Mouse (Mus musculus) heart, embryonic 13.5 days (tissue): Measurements from ENCODE around the gene Ptprcap. TPM values are rescaled to one million over a fixed set of nuclear protein-coding genes. Genes with fewer than 3 reads are reported as not detected.

Source experiments
- ATAC-seq: fragments of 200-750 bp; cut with Nextera tagmentation; 2 replicates; pipeline ENCODE4 v1.8.0; 2017; ENCODE audit warnings: moderate TSS enrichment; ENCODE audit not compliant: insufficient number of reproducible peaks, low FRiP score, low TSS enrichment; ENCODE audit errors: extremely low read depth
- H3K27ac ChIP-seq: fragments of 300-500 bp; sonication (generic); replicated peaks from 2 replicates; pipeline ENCODE4 v1.5.1; 2015; ENCODE audit warnings: moderate library complexity, mild to moderate bottlenecking, inconsistent platforms
- H3K27me3 ChIP-seq: fragments of 300-500 bp; sonication (generic); replicated peaks from 2 replicates; pipeline ENCODE4 v1.6.1; 2015; ENCODE audit warnings: mild to moderate bottlenecking, inconsistent platforms
- H3K36me3 ChIP-seq: fragments of 300-500 bp; sonication (generic); 2 replicates; pipeline ENCODE4 v1.6.1; 2015; ENCODE audit warnings: mild to moderate bottlenecking, inconsistent platforms
- H3K4me1 ChIP-seq: fragments of 300-500 bp; sonication (generic); 2 replicates; pipeline ENCODE4 v1.6.1; 2015; ENCODE audit warnings: inconsistent platforms
- H3K4me2 ChIP-seq: fragments of 300-500 bp; sonication (generic); 2 replicates; pipeline ENCODE4 v1.6.1; 2015; ENCODE audit warnings: inconsistent platforms, mild to moderate bottlenecking, moderate library complexity
- H3K4me3 ChIP-seq: fragments of 300-500 bp; sonication (generic); 2 replicates; pipeline ENCODE4 v1.5.1; 2015; ENCODE audit warnings: moderate library complexity, mild to moderate bottlenecking, inconsistent platforms
- H3K9ac ChIP-seq: fragments of 300-500 bp; sonication (generic); 2 replicates; pipeline ENCODE4 v1.6.1; 2015; ENCODE audit warnings: inconsistent platforms, mild to moderate bottlenecking, moderate library complexity
- H3K9me3 ChIP-seq: fragments of 300-500 bp; sonication (generic); 2 replicates; pipeline ENCODE4 v1.6.1; 2016; ENCODE audit warnings: inconsistent platforms
- WGBS: fragments of 180-500 bp; shearing (Covaris S2); methylation state at CpG from one replicate; pipeline ENCODE4 v1.1.7; 2015; ENCODE audit warnings: mixed read lengths; 5-methylcytosine and 5-hydroxymethylcytosine counted together
- polyA plus RNA-seq: library from polyadenylated mRNA; unstranded; fragments of >200 nt; fragmentation: Nextera tagmentation; extraction: Ambion mirVana; gene quantifications from 2 replicates; pipeline ENCODE4 v1.2.1, GENCODE M21; 2015

Gene Ptprcap
- polyA plus RNA-seq, 1 experiment from 2014 or later, result 1.4 TPM

- 90% methylated on average over 12 of the region's 12 CpGs for WGBS
- Histone ChIP-seq H3K4me2 (no peak overlapping the region), H3K36me3 (peaks cover 83% of the 10 kb centered on the region), H3K4me3 (no peak overlapping the region), H3K4me1 (peaks cover 15% of the 10 kb centered on the region), H3K9me3 (no peaks in the 10 kb centered on the region), H3K27me3 (no peaks in the 10 kb centered on the region), H3K27ac (no peak overlapping the region), H3K9ac (peak overlapping the region; percentile 19; the same call in 1 of the 2 replicates)
- ATAC-seq, result no peak
Measured at GRCm38 (mm10) chr19:4156771-4157170, 3.4 kb downstream of the Ptprcap start.

GRCm38 (mm10) chr19:4159049-4159448 is 5.6 kb downstream of the Ptprcap start:
- Histone ChIP-seq H3K4me3 (no peak overlapping the region), H3K9ac (no peak overlapping the region), H3K4me2 (no peak overlapping the region), H3K27me3 (no peaks in the 10 kb centered on the region), H3K4me1 (peaks cover 16% of the 10 kb centered on the region), H3K9me3 (no peaks in the 10 kb centered on the region), H3K36me3 (peaks cover 62% of the 10 kb centered on the region), H3K27ac (no peak overlapping the region)
- no peak for ATAC-seq
- WGBS, result 93% methylated on average over 8 of the region's 8 CpGs

- no peaks in the 10 kb centered on the region for H3K27me3 ChIP-seq
- H3K9me3 ChIP-seq, result no peaks in the 10 kb centered on the region
- peaks cover 27% of the 10 kb centered on the region for H3K4me1 ChIP-seq
- H3K27ac ChIP-seq, result peak within 1 kb of the TSS; percentile 71
- peak within 1 kb of the TSS; percentile 97 for H3K4me2 ChIP-seq
- peak within 1 kb of the TSS; percentile 82 for H3K4me3 ChIP-seq
- ATAC-seq, result peak; percentile 73
- WGBS, result 6% methylated on average over 42 of the region's 42 CpGs
- peaks cover 37% of the 10 kb centered on the region for H3K36me3 ChIP-seq
- peak within 1 kb of the TSS; percentile 94 for H3K9ac ChIP-seq
Measured at GRCm38 (mm10) chr19:4162646-4163542, 9.5 kb downstream of the Ptprcap start, which contains the start of gene Rps6kb2. TSS of gene Rps6kb2 (minus strand) at chr19:4163354.

DNA sequence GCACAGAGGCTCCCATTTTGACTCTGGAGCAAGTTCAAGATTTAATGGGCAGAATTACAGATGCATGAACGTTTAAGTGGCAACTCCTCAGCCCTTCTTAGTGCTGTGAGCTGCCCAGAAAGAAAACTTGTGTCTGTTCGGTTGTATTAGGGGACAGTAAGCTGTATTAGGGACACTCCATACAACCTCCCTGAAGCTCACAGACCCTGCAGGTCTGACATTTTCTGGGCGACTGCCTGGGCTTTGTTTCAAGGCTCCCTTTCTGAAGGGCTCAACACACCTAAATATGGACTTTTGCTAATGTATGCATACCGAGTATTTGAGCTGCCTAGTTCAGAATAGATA is 10.1 kb downstream of the Ptprcap start:
- H3K36me3 ChIP-seq, result peaks cover 31% of the 10 kb centered on the region
- H3K27me3 ChIP-seq, result no peaks in the 10 kb centered on the region
- peak overlapping the region; percentile 94 for H3K9ac ChIP-seq
- peak overlapping the region; percentile 97 for H3K4me2 ChIP-seq
- 38% methylated on average over 4 of the region's 4 CpGs for WGBS
- H3K4me1 ChIP-seq, result peaks cover 28% of the 10 kb centered on the region
- H3K27ac ChIP-seq, result peak overlapping the region; percentile 71
- ATAC-seq, result no peak
- H3K9me3 ChIP-seq, result no peaks in the 10 kb centered on the region
- H3K4me3 ChIP-seq, result peak overlapping the region; percentile 82

DNA sequence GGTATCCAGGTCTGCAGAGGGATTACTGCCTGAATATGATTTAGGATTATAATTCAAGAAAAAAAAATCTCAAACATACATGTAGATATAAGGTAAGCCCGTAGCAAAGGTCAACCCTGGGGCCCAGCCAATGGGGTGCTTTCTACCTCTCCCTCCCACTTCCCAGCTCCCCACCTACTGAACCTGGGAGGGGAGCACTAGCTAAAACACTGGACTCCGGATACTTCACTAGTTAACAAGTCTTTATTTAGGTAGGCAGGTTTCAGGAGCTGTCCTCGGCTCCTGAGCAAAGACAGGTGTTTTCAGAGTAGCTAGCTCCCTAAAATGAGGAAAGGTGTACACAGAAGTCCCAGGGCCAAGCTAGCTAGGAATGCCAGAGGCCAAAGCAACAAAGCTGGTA is 10.7 kb downstream of the Ptprcap start:
- Histone ChIP-seq H3K4me3 (no peak overlapping the region), H3K27ac (no peak overlapping the region), H3K4me1 (peaks cover 31% of the 10 kb centered on the region), H3K27me3 (no peaks in the 10 kb centered on the region), H3K9me3 (no peaks in the 10 kb centered on the region), H3K4me2 (no peak overlapping the region), H3K36me3 (peaks cover 25% of the 10 kb centered on the region), H3K9ac (no peak overlapping the region)
- 77% methylated on average over 3 of the region's 3 CpGs for WGBS
- no peak for ATAC-seq

GRCm38 (mm10) chr19:4164721-4165120 is 11.3 kb downstream of the Ptprcap start:
- H3K4me3 ChIP-seq, result no peak overlapping the region
- no peaks in the 10 kb centered on the region for H3K27me3 ChIP-seq
- H3K4me1 ChIP-seq, result peaks cover 33% of the 10 kb centered on the region
- ATAC-seq, result no peak
- no peaks in the 10 kb centered on the region for H3K9me3 ChIP-seq
- 72% methylated on average over 2 of the region's 2 CpGs for WGBS
- no peak overlapping the region for H3K4me2 ChIP-seq
- no peak overlapping the region for H3K9ac ChIP-seq
- H3K36me3 ChIP-seq, result peaks cover 19% of the 10 kb centered on the region
- no peak overlapping the region for H3K27ac ChIP-seq

GRCm38 (mm10) chr19:4166678-4167476 is 13.5 kb downstream of the Ptprcap start:
- Histone ChIP-seq H3K9me3 (no peaks in the 10 kb centered on the region), H3K4me3 (no peak overlapping the region), H3K4me1 (peaks cover 52% of the 10 kb centered on the region), H3K4me2 (peak overlapping the region; percentile 0; the same call in 1 of the 2 replicates), H3K27me3 (no peaks in the 10 kb centered on the region), H3K9ac (peak overlapping the region; percentile 68), H3K27ac (peak overlapping the region; percentile 58), H3K36me3 (peaks cover 1% of the 10 kb centered on the region; the same call in 1 of the 2 replicates)
- 38% methylated on average over 9 of the region's 9 CpGs for WGBS
- ATAC-seq, result no peak

- peak overlapping the region; percentile 78 for H3K4me2 ChIP-seq
- H3K9me3 ChIP-seq, result no peaks in the 10 kb centered on the region
- no peaks in the 10 kb centered on the region for H3K27me3 ChIP-seq
- peak overlapping the region; percentile 89 for H3K27ac ChIP-seq
- H3K36me3 ChIP-seq, result no peaks in the 10 kb centered on the region
- peak overlapping the region; percentile 53 for H3K4me3 ChIP-seq
- peak overlapping the region; percentile 87 for H3K9ac ChIP-seq
- under 1% methylated on average over 43 of the region's 43 CpGs for WGBS
- peak; percentile 90 for ATAC-seq
- peaks cover 50% of the 10 kb centered on the region for H3K4me1 ChIP-seq
Measured at GRCm38 (mm10) chr19:4169378-4169784, 16.0 kb downstream of the Ptprcap start.

DNA sequence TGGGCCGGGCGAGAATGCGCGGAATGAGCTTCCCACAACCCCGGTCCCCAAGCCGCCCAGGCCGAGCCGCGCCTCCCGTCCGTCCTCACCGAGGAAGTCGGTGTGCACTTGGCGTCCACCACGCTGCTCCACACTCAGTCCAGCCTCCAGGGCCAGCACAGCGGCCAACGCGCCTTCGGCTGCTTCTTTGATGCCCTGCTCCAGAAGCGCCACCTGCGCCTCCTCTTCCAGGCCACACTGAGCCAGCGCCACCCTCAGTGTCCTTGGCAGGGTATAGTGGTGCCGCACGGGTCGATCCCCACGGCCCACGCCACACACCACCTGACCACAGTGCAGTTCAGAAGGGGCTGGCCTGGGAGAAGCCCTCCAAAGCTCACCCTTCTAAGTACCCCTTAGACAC is 16.4 kb downstream of the Ptprcap start:
- Histone ChIP-seq H3K9me3 (no peaks in the 10 kb centered on the region), H3K9ac (peak overlapping the region; percentile 87), H3K27me3 (no peaks in the 10 kb centered on the region), H3K36me3 (no peaks in the 10 kb centered on the region), H3K4me2 (peak overlapping the region; percentile 78), H3K4me1 (peaks cover 50% of the 10 kb centered on the region), H3K27ac (peak overlapping the region; percentile 89), H3K4me3 (peak overlapping the region; percentile 53)
- 7% methylated on average over 27 of the region's 27 CpGs for WGBS
- ATAC-seq, result no peak; the same call in 1 of the 2 replicates

- 91% methylated on average over 10 of the region's 10 CpGs for WGBS
- peak overlapping the region; percentile 64 for H3K27ac ChIP-seq
Measured at GRCm38 (mm10) chr19:4170723-4171392, 17.5 kb downstream of the Ptprcap start.

More at GRCm38 (mm10) chr19:4170723-4171392, 17.5 kb downstream of the Ptprcap start:
- no peaks in the 10 kb centered on the region for H3K9me3 ChIP-seq
- H3K36me3 ChIP-seq, result no peaks in the 10 kb centered on the region
- peak overlapping the region; percentile 51 for H3K9ac ChIP-seq
- no peak overlapping the region for H3K4me3 ChIP-seq
- H3K4me2 ChIP-seq, result no peak overlapping the region
- peaks cover 60% of the 10 kb centered on the region for H3K4me1 ChIP-seq
- H3K27me3 ChIP-seq, result no peaks in the 10 kb centered on the region
- ATAC-seq, result no peak
